Mouse (Mus musculus): Measurements from ENCODE around the gene Tbc1d25.

Gene Tbc1d25

DNA sequence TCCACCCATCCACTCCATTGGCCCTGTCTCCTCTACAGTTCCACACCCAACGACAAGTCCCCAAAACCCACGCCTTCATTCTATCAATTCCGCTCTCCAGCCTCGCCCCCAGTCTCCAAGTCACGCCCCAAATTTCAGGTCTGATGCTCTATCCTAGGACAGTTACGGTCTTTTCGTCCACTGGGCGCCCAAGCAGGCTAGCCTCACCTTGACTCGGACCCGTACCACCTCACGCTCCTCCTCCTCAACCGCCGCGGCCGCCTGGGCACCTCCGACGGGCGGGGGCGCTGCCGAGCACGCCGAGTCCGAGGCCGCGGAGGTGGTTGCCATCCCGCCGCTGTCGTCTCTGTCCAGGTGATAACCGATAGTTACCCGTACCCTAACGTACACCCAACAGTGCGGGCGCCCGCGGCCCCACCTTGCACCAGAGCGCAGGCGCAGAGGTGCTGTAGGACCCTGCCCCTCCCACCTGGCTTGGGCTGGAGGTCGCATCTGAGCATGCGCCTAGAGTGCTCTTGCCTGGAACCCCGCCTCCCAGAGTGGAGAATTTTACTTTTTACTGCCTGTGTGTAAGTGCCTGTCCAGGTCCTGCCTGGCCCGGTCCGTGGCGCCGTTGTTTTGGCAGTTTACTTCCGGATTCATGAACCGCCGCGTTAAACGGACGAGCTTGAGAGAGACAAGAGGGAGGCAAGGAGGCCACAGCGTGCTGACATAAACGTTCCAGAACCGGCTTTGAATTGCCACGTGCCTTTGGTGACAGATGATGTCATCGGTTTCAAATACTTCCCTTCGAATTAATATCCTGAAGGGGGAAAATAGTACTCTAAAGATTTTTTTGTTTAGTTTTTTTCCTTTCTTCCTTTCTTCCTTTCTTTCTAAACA is at the start of gene Tbc1d25:
Gene Tbc1d25 (minus strand): TSS at position 678 of the 882 bp plus-strand sequence.
- in situ Hi-C loops (cut with MseI, MboI) = no loop called here

DNA sequence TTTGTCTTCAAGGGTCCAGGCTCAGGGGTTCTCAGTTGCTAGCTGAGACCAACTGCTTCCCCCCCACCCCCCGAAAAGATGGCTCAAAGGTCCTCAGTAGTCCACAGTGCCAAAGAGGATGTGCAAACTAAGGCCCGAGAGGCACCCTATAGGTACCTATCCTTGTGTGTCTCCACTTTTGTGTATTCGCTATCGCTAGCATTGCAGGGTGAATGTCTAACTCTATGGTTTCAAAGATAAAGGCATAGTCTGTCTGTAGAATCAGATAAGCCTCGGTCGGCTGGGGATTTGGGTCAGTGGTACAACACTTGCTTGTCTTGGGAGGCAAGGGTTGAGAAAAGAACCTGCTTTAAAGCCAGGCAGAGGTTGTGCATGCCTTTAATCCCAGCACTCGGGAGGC is 47.5 kb upstream of the Tbc1d25 start:
- in situ Hi-C loops (cut with MseI, MboI) = no loop called here

- in situ Hi-C loops (cut with MseI, MboI) = no loop called here
These were observed 46.9 kb upstream of the Tbc1d25 start for GRCm38 (mm10) chrX:8222678-8223421.

DNA sequence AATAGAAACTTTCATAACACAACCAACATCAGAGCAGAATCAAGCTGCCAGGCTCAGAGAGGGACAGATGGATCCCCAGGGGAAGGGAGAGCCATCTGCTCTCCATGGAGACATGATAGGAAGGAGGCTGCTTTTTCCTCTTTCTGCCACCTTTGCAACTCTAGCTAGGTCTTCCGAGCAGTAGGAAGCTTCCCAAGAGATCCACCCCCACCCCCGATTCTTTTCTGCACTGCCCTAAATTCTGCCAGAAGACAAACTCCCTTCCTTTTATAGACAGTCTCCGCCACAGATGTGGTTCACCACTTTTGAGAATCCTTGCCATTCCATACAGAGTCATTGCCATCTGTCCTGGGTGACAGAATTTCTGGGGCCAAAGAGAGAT is 46.3 kb upstream of the Tbc1d25 start:
- in situ Hi-C loops (cut with MseI, MboI) = no loop called here

- in situ Hi-C loops (cut with MseI, MboI) = no loop called here
These were observed 43.7 kb upstream of the Tbc1d25 start for GRCm38 (mm10) chrX:8219651-8220050.

- in situ Hi-C loops (cut with MseI, MboI) = no loop called here
These were observed 42.1 kb upstream of the Tbc1d25 start for GRCm38 (mm10) chrX:8218114-8218513.

DNA sequence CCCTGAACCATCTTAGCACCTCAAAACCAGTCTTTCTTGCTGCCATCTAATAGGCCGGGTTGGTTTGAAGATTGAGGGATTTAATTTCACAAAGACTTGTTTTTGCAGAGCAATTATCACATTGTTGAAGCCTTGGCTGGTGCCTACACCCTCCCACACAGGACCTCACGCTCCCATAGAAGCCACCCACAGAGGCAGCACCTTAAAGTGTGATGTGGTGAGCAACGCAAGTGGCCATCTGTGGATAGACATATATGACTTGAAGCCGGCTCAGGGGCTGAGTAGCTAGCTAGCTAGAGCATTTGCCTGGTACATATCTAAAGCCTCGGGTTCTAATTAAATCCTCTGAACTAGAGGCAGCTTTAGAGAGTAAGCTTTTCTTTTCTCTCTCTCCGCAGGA is 41.4 kb upstream of the Tbc1d25 start:
- in situ Hi-C loops (cut with MseI, MboI) = no loop called here

DNA sequence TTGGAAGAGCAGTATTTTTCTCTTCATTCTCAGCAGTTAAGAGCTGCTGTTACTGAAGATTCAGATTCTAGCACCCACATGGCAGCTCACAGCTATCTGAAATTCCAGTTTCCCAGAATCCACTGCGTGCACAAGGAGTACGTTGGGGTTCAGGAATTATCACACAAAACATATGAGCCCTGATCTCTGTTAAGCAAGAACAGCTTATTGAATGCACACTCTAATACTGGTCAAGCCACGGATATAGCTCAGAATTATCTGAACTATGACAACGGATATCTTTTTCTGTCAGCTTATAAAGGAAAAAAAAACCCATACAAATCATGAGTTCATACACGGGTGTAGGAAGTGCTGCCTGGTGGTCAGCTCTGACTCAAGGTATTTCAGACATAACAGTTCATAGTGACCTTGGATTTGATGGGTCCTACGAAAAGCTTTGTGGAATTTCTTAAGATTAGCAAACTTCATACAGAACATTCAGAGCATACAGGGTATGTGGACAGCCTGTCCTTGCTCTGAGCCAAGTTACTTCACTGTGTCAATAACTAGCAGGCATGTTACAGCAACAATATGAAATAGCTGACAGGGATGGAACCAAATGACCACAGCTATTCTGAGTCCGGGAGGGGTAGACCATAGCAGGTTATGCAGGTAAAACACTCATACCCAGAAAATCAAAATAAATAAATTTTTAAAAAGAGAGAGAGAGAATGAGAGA is 35.7 kb upstream of the Tbc1d25 start:
- in situ Hi-C loops (cut with MseI, MboI) = no loop called here

DNA sequence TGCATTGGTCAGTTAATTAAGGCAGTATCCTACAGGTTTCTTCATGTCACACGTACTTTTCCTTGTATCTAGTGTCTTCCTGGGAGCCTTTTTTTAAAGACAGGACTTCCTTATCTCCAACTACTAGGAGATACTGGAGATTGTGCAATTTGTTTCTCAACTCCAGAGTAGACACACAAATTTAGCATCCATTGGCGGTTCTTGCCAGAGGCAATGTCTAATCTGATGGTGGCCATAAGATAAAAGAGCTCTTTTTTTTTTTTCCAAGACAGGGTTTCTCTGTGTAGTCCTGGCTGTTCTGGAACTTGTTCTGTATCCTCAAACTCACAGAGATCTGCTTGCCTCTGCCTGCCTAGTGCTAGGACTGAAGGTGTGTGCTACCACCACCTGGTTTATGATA is 33.7 kb upstream of the Tbc1d25 start:
- in situ Hi-C loops (cut with MseI, MboI) = no loop called here

- in situ Hi-C loops (cut with MseI, MboI) = no loop called here
These were observed 31.2 kb upstream of the Tbc1d25 start for GRCm38 (mm10) chrX:8207224-8207623.

DNA sequence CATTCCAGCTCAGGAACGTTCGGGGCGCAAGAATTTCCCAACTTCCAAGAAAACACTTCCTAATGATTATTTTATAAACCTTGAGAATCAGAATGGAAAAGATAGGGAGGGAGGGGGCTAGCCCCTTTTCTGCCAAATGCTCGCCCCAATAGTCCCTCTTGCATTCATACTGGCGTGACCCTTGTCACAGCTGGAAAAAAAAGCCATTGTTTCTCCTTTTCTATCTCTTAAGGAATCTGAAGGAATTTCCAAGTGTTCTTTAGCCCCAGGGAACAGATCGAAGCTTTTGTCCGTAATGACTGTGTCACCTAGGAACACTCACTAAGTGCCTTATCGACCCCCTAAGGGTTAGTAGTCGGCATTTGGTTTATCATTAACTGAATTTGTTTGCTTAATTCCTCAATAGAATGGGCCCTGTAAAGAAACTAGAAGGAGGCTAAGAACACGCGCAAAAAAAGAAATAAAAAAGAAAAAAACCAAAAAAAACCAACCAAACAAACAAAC is 30.8 kb upstream of the Tbc1d25 start:
- in situ Hi-C loops (cut with MseI, MboI) = no loop called here

DNA sequence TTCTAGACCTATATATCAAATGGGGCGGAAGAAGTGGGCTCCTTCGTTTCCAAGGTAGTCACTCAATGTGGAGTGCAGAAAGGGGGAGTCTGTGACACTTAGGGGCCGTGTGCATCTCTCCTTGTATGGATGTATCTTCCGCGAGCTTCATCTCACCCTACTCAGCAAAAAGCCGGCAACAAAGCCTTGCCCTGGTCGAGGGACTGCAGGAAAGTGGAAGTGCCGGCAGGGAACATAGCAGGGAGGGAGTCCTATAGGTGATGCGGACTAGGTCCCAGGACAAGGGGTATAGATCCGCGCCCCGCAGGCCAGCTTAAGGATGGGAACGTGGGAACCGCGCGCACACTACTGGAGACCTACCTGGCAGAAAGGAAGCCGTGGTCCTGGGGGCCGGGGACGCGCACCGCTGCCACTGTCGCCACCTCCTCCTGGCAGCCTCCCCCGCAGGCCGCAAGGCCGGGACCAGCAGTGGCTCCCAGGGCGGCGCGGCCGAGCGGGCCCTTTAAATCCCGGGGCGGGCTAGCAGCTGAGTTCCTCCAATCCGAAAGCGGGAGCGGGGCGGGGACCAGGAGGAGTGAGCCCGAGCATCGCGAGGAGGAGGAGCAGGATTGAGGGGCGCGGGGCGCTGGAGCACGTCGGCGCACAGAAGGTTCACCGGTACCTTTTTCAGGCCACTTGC is 30.2 kb upstream of the Tbc1d25 start, which contains the start of gene Porcn:
Gene Porcn (minus strand): TSS at position 511 of the 679 bp plus-strand sequence.
- in situ Hi-C loops (cut with MseI, MboI) = no loop called here

GRCm38 (mm10) chrX:8205551-8205950 is 29.6 kb upstream of the Tbc1d25 start:
- in situ Hi-C loops (cut with MseI, MboI) = no loop called here

DNA sequence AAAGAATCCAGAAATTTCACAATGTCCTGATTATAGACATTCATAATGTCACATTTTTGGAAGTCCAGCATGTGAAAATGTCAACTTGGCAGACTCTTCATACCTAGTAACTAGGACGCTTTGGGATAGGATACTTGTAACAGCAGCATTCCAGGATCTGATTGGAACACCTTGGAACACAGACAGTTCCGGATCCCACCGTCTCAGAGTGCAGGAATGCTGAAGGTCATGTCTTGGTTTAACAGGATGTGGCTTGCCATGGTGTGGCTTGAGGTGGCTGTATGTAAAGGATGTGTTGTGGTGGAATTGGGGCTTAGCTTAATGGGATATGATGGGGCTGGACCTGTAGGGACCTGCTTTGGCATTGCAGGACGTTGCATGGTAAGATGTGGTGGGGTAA is 29.1 kb upstream of the Tbc1d25 start:
- in situ Hi-C loops (cut with MseI, MboI) = no loop called here

DNA sequence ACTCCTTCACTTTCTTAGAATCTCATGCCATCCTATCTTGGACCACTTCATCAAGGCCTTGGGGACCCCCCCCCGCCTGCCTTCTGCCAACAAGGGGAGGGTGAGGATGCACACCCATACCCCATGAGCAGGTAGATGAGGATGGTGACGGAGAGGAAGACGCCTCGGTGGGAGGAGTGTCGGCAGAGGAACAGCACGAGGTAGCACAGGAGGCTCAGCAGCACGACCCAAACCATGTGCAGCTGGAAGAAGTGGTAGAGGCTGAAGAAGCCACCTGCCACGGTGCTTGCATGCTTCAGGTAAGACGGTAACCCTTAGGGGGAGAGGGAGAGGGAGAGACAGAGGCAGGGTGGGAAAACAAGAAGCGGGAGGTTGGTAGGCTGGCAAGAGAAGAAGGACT is 28.1 kb upstream of the Tbc1d25 start:
- in situ Hi-C loops (cut with MseI, MboI) = no loop called here

DNA sequence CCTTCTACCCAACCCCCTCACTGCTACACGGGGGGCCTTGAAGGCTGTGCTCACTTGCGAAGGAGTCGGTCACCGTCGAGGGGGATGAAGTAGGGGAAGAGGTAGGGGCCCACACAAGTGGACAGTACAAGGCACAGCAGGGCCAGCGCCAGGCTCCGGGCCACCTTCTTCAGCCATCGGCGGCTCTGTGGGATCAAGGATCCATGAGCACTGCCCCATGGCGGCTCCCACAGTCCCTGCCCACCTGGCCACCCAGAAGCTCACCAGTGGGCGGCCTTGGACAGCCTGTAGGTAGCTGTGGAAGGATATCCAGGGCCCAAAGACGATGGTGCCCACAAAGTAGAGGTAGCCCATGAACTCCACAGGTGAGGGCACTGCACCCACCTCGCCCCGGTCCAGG is 27.1 kb upstream of the Tbc1d25 start:
- in situ Hi-C loops (cut with MseI, MboI) = no loop called here

- in situ Hi-C loops (cut with MseI, MboI) = loop anchor here in 1 of 2 experiments (10.0 kb wide), 1 partner anchor 61 kb away; the partner anchor contains the start of gene Ftsj1
These were observed 17.4 kb upstream of the Tbc1d25 start, which contains the start of gene Ebp for GRCm38 (mm10) chrX:8193419-8193723. Ebp (minus strand) TSS chrX:8193512.

DNA sequence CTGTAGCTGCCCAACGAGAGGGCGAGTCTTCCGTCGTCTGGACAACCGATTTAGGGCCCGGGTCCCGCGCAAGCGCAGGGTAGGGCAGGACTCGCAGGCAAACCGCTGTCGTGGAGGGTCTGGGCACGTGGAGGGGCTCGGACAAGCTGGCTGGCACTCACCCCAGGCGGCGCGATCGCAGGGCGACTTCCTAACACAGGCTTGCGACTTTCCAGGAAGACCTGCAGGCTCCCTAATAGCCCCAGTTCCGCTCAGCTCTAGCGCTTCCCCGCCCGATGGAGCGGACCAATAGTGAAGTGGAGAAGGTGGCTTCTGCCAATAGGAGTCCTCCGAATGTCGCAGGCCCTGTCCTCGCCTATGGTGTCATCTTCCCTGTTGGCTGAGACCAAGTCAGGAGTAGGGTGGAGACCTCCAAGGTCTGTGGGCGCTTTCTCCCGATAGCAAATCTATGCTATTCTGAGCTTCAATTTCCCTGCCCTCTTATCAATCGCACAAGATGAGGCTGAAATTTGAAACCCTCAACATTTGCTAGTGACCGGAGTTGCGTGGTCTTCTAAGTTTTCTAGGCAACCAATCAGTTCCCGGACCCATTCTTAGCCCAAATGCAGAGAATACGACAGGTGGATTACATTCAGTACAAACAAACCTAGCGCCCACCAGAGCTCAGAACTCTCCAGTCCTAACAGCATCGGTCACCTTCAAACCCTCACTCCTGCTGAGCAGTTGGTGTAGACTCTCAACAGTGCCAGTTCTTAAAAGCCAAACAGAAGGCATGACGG is 16.8 kb upstream of the Tbc1d25 start:
- in situ Hi-C loops (cut with MseI, MboI) = loop anchor here in 1 of 2 experiments (10.0 kb wide), 1 partner anchor 62 kb away; the partner anchor contains the start of gene Ftsj1

DNA sequence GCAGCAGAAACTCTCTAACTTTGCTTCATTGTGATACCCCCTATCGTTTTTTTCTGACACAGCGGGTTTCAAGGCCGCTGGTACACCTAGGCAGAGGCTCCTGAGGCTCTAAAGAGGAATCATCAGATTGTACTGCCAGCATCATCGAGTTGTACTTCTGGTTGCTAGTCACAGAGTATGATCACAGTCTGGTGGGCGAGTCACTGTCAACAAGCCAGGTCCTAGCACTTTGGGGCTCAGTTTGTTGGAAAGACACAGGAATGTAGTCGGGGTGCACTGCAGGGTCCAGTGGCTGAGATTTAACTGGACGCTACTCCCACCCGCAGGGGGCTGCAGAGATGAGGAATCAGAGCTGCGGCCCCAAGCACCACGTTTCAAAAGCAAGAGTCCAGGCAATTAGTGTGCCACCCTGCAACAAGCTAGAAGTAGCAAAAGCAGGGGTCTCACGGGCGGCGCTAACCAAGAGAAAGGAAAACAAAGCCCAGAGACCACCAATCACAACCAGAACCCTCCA is 16.2 kb upstream of the Tbc1d25 start:
- in situ Hi-C loops (cut with MseI, MboI) = loop anchor here in 1 of 2 experiments (10.0 kb wide), 1 partner anchor 63 kb away; the partner anchor contains the start of gene Ftsj1

DNA sequence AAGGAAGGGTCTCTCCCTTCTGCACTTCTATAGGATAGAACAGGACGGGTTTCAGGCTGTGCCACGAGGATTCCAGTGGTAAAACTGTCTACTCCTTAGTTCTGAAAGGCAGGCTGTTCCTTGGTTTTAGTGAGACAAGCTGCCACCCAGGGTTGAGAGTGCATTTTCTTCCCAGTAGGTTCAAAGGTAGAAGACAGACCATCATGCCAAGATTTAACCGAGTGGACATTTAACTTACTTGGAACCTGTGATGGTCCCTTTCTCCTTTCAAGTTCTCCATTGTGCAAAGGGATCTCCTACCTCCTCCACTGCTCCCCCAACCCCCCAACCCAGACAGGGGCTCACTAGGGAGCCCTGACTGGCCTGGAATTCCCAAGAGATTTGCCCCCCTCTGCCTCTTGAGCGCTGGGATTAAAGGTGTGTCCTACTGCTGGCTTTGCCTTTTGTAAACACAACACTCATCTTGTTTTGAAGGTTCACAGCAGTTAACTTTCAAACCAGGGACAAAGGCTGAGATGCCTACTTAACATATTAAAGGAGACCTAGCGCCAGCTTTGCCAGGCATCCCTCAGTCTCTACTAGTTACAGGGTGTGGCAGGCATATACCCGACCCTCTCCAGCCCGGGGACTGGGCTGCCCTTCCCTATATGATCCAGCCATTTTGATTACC is 7.0 kb upstream of the Tbc1d25 start:
- in situ Hi-C loops (cut with MseI, MboI) = no loop called here
